Mouse (Mus musculus) 3T3-L1 (cell line): ENCODE results near the gene Pde4d.

Experiments
- DNase-seq: peaks from one replicate; pipeline ENCODE4 v3.0.0-alpha.2; 2015; ENCODE audit warnings: low read depth, low spot score

The Pde4d gene

GRCm38 (mm10) chr13:109238670-109239069 is 788.9 kb downstream of the Pde4d start:
- no peak for DNase-seq

- DNase-seq, result no peak
Measured at GRCm38 (mm10) chr13:109239296-109239695, 789.5 kb downstream of the Pde4d start.

- peak; percentile 87 for DNase-seq
Measured at GRCm38 (mm10) chr13:109242456-109243050, 792.8 kb downstream of the Pde4d start.

- DNase-seq, result peak; percentile 88
Measured at GRCm38 (mm10) chr13:109243160-109243559, 793.4 kb downstream of the Pde4d start.

GRCm38 (mm10) chr13:109247061-109247460 is 797.3 kb downstream of the Pde4d start:
- no peak for DNase-seq

GRCm38 (mm10) chr13:109249315-109249714 is 799.6 kb downstream of the Pde4d start:
- no peak for DNase-seq

- no peak for DNase-seq
Measured at GRCm38 (mm10) chr13:109255634-109256033, 805.9 kb downstream of the Pde4d start.

- DNase-seq, result peak; percentile 77
Measured at GRCm38 (mm10) chr13:109260220-109260795, 810.6 kb downstream of the Pde4d start.

GRCm38 (mm10) chr13:109260796-109261516 is 811.2 kb downstream of the Pde4d start:
- DNase-seq, result no peak

- peak; percentile 7 for DNase-seq
Measured at GRCm38 (mm10) chr13:109261642-109262220, 812.0 kb downstream of the Pde4d start.

GRCm38 (mm10) chr13:109262501-109262900 is 812.8 kb downstream of the Pde4d start:
- no peak for DNase-seq

GRCm38 (mm10) chr13:109263833-109264232 is 814.1 kb downstream of the Pde4d start:
- no peak for DNase-seq

- DNase-seq, result peak; percentile 70
Measured at GRCm38 (mm10) chr13:109268253-109268652, 818.5 kb downstream of the Pde4d start.

GRCm38 (mm10) chr13:109268659-109269322 is 819.0 kb downstream of the Pde4d start:
- no peak for DNase-seq

GRCm38 (mm10) chr13:109274869-109275268 is 825.1 kb downstream of the Pde4d start:
- no peak for DNase-seq

- peak; percentile 48 for DNase-seq
Measured at GRCm38 (mm10) chr13:109277792-109278191, 828.0 kb downstream of the Pde4d start.

GRCm38 (mm10) chr13:109278504-109278912 is 828.8 kb downstream of the Pde4d start:
- peak; percentile 84 for DNase-seq

GRCm38 (mm10) chr13:109279211-109279610 is 829.5 kb downstream of the Pde4d start:
- DNase-seq, result peak; percentile 73

GRCm38 (mm10) chr13:109280433-109280832 is 830.7 kb downstream of the Pde4d start:
- DNase-seq, result no peak

- no peak for DNase-seq
Measured at GRCm38 (mm10) chr13:109287465-109287864, 837.7 kb downstream of the Pde4d start.

GRCm38 (mm10) chr13:109290922-109291321 is 841.2 kb downstream of the Pde4d start:
- DNase-seq, result no peak

- no peak for DNase-seq
Measured at GRCm38 (mm10) chr13:109293011-109293410, 843.3 kb downstream of the Pde4d start.
